Mouse (Mus musculus) intestine, embryonic 16.5 days (tissue): Measurements from ENCODE around the gene Wnk4. TPM values are rescaled to one million over a fixed set of nuclear protein-coding genes. Genes with fewer than 3 reads are reported as not detected.

Experiments
- ATAC-seq: fragments of 200-750 bp; cut with Nextera tagmentation; 2 replicates; pipeline ENCODE4 v1.8.0; 2017; ENCODE audit warnings: moderate TSS enrichment, moderate library complexity
- H3K27ac ChIP-seq: fragments of 300-500 bp; sonication (generic); 2 replicates; pipeline ENCODE4 v1.5.1; 2014; ENCODE audit warnings: mild to moderate bottlenecking, low read length
- H3K27me3 ChIP-seq: fragments of 300-500 bp; sonication (generic); replicated peaks from 2 replicates; pipeline ENCODE4 v1.6.1; 2014; ENCODE audit warnings: low read length, control low read depth, mixed read lengths; ENCODE audit not compliant: control insufficient read depth, insufficient read depth
- H3K36me3 ChIP-seq: fragments of 300-500 bp; sonication (generic); 2 replicates; pipeline ENCODE4 v1.6.1; 2014; ENCODE audit warnings: low read length, control low read depth; ENCODE audit not compliant: control insufficient read depth, insufficient read depth
- H3K4me1 ChIP-seq: fragments of 300-500 bp; sonication (generic); 2 replicates; pipeline ENCODE4 v1.6.1; 2014; ENCODE audit warnings: low read length, control low read depth, mixed read lengths; ENCODE audit not compliant: control insufficient read depth, insufficient read depth
- H3K4me2 ChIP-seq: fragments of 300-500 bp; sonication (generic); 2 replicates; pipeline ENCODE4 v1.6.1; 2014; ENCODE audit warnings: low read depth, low read length, control low read depth
- H3K4me3 ChIP-seq: fragments of 300-500 bp; sonication (generic); 2 replicates; pipeline ENCODE4 v1.5.1; 2014; ENCODE audit warnings: mild to moderate bottlenecking, low read length
- H3K9ac ChIP-seq: fragments of 300-500 bp; sonication (generic); 2 replicates; pipeline ENCODE4 v1.6.1; 2014; ENCODE audit warnings: low read depth, low read length
- H3K9me3 ChIP-seq: fragments of 300-500 bp; sonication (generic); 2 replicates; pipeline ENCODE4 v1.6.1; 2016; ENCODE audit warnings: low read length, control low read depth; ENCODE audit not compliant: control insufficient read depth
- WGBS: fragments of 180-500 bp; shearing (Covaris S2); extraction: QIAGEN DNeasy Blood & Tissue Kit; methylation state at CpG from one replicate; pipeline ENCODE4 v1.1.7; 2014; 5-methylcytosine and 5-hydroxymethylcytosine counted together
- polyA plus RNA-seq: library from polyadenylated mRNA; unstranded; fragments of >200 nt; fragmentation: Nextera tagmentation; extraction: Ambion mirVana; gene quantifications from 2 replicates; pipeline ENCODE4 v1.2.1, GENCODE M21; 2015

Wnk4 gene
- polyA plus RNA-seq = 10.2 and 10.8 TPM in 2 replicates

DNA sequence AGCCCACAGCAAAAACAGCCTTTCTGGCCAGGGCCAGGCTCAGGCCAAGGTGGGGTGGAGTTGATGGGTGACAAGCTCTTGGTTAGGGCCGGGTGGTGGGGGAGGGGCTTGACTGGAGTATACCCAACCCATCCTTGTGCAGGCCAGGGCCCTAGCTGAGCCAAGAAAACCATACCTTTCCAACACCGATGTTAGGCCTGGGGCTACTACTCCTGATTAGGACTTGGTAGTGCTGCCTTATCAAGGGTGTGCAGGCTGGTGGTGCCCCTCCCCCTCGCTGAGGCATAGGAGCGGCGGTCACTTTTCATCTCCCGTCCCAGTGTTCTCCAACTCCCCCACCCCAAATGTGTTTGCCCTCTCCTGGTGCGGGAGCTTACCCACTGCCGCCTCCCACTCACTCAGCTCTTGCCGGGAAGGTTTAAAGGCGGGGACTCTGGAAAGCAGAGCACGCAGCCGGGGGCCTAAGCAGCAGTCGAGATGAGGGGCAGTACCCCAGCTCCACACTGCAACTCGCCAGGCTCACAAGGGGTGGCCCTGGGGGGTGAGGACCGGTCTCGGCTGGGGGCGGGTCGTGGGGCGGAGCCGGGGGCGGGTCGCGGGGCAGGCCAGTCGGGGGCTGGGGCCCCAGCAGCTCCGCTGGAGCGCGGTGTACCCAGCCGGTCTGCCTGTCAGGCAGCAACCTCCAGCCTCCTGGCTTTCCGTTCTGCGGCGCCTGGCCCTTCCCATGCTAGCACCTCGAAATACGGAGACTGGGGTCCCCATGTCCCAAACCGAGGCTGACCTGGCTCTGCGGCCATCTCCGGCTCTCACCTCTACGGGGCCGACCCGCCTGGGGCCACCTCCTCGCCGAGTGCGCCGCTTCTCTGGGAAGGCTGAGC, at the start of gene Wnk4:
Gene Wnk4, plus strand, starts transcription at position 620 of the 878 bp plus-strand sequence.
- peak within 1 kb of the TSS; percentile 73 for H3K4me3 ChIP-seq
- H3K9me3 ChIP-seq = no peaks in the 10 kb centered on the region
- peaks cover 47% of the 10 kb centered on the region for H3K4me1 ChIP-seq
- peak within 1 kb of the TSS; percentile 98 for H3K4me2 ChIP-seq
- peaks cover 9% of the 10 kb centered on the region; the same call in 1 of the 2 replicates for H3K27me3 ChIP-seq
- H3K36me3 ChIP-seq = no peaks in the 10 kb centered on the region
- ATAC-seq = peak; percentile 86
- H3K27ac ChIP-seq = peak within 1 kb of the TSS; percentile 83
- peak within 1 kb of the TSS; percentile 86 for H3K9ac ChIP-seq
- WGBS = under 1% methylated on average over 40 of the region's 43 CpGs

DNA sequence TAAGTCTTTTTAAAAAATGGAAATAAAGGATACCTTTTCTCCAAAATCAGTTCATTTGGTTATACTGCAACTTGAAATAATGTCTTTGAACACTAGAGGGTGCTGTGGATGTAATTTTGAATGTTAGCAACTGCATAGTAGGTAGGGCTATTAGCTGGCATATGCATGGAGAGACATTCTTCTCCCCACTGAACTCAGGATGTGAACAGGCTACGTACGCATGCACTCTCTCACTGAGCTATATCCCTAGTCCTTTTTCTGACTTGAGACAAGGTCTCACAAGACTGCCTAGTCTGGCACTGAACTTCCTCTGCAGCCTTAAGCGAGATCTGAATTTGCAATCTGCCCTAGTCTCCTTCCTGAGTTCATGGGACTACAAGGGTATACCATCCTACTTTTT, 48.4 kb upstream of the Wnk4 start:
- Histone ChIP-seq H3K36me3 (peaks cover 10% of the 10 kb centered on the region; the same call in 1 of the 2 replicates), H3K9ac (no peak overlapping the region), H3K4me3 (no peak overlapping the region), H3K27ac (no peak overlapping the region), H3K27me3 (no peaks in the 10 kb centered on the region), H3K9me3 (no peaks in the 10 kb centered on the region), H3K4me1 (no peaks in the 10 kb centered on the region), H3K4me2 (no peak overlapping the region)
- 36% methylated on average over 3 of the region's 3 CpGs for WGBS
- peak; percentile 76 for ATAC-seq

DNA sequence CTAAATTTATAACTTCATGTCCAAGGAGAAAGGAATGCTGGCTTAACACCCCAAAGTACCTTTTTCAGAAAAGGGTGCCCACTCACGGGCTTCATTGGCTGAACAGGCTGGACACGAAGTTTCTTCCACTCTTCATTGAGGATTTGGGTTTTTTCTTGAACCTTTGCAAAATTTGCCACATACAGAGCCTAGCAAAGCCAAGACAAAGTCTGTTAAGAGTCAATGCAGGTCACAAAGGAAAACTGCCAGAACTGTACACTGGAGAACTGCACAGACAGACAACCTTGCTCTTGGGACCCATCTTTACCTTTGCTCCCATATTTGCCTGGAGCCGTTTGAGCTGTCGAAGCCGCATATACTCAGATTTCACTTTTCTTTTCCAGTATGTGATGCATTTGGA, 43.4 kb upstream of the Wnk4 start:
- Histone ChIP-seq H3K27ac (no peak overlapping the region), H3K36me3 (peaks cover 10% of the 10 kb centered on the region; the same call in 1 of the 2 replicates), H3K9me3 (no peaks in the 10 kb centered on the region), H3K9ac (no peak overlapping the region), H3K4me2 (no peak overlapping the region), H3K4me3 (no peak overlapping the region), H3K4me1 (peaks cover 7% of the 10 kb centered on the region), H3K27me3 (no peaks in the 10 kb centered on the region)
- WGBS = 92% methylated on average over 5 of the region's 5 CpGs
- no peak for ATAC-seq

DNA sequence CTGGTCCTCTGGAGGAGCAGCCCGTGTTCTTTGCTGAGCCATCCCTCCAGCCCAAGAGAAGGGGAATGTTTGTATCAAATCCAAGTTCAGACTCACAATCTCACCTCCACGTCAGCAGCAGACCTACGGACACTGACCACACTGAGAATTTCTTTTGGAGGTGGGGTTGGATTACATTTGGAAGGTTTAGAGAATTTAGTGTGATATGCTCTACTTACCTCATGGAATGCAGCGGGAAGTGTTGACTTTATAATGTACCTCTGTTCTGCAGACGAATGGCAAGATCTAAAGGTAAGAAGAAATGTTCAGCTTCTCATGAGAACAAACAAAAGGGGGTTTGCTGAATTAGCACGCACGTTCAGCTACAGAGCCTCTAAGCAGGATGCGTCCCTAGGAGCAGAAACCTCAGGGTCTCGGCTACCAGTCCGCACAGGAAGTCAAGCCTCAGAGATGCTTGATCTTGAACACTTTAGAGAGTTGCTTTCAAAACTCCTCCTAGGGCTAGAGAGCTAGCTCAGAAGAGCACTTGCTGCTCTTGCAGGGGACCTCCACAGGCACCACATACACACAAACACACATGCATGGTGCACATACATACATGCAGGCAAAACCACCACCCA, 41.8 kb upstream of the Wnk4 start:
- no peaks in the 10 kb centered on the region for H3K9me3 ChIP-seq
- 86% methylated on average over 10 of the region's 10 CpGs for WGBS
- H3K9ac ChIP-seq = no peak overlapping the region
- no peak overlapping the region for H3K4me2 ChIP-seq
- H3K27me3 ChIP-seq = no peaks in the 10 kb centered on the region
- no peak for ATAC-seq
- no peak overlapping the region for H3K4me3 ChIP-seq
- peaks cover 7% of the 10 kb centered on the region for H3K4me1 ChIP-seq
- no peak overlapping the region for H3K27ac ChIP-seq
- peaks cover 9% of the 10 kb centered on the region; the same call in 1 of the 2 replicates for H3K36me3 ChIP-seq

DNA sequence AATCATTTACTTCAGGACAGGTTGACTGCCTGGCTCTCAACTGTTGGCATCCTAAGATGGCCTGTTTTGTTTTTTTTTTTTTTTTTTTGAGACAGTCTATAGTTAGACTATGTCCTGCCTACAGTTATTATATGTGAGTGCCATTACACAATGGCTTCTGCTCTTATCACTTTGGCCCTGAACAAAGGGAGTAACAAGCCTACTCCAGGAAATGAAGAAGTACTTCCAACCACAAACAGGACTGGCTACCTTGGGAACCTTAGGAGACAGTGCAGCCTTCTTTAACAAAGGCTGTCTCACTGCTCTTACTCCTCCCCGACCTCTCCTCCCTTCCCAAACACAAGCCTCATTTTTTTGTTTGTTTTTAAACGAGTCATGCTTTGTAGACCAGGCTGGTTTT, 39.5 kb upstream of the Wnk4 start:
- H3K9me3 ChIP-seq = no peaks in the 10 kb centered on the region
- peaks cover 3% of the 10 kb centered on the region; the same call in 1 of the 2 replicates for H3K36me3 ChIP-seq
- peak overlapping the region; percentile 80 for H3K27ac ChIP-seq
- H3K27me3 ChIP-seq = no peaks in the 10 kb centered on the region
- ATAC-seq = peak; percentile 85
- peaks cover 15% of the 10 kb centered on the region for H3K4me1 ChIP-seq
- WGBS = 39% methylated on average over 2 of the region's 2 CpGs
- H3K9ac ChIP-seq = no peak overlapping the region
- no peak overlapping the region for H3K4me3 ChIP-seq
- H3K4me2 ChIP-seq = no peak overlapping the region; the same call in 1 of the 2 replicates

DNA sequence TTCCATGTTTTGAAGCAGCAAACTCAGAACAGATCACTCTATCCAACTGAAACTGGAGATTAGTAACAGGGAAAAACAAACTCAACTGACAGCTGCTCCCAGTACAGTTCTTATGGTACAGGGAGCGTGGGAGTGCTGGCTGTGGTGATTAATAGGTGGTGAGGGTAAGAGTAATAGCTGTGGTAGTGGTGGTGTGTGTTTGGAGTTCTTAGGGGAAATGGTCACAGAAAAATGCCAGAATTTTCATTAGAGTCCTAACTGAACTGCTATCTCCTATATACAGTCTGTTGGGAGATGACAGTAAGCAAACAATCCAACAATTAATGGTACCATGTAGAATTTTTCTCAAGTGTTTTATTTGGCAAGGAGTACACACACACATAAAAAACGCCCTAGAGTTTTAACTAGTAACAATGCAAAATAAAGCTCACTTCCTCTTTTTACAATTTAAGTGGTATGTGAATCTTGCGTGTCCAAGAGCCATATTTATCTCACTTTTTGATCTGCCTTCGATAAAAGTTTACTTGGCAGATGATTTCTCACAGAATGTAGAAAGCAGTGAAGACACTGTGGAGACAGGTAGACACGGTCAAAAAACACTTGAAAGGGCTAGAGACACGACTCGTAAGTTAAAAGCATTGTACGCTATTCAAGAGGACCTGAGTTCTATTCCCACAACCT, 38.9 kb upstream of the Wnk4 start:
- Histone ChIP-seq H3K4me3 (no peak overlapping the region), H3K27ac (peak overlapping the region; percentile 80), H3K27me3 (no peaks in the 10 kb centered on the region), H3K9ac (no peak overlapping the region), H3K4me2 (no peak overlapping the region), H3K4me1 (peaks cover 15% of the 10 kb centered on the region), H3K9me3 (no peaks in the 10 kb centered on the region), H3K36me3 (peaks cover 3% of the 10 kb centered on the region; the same call in 1 of the 2 replicates)
- WGBS = 76% methylated on average over 8 of the region's 8 CpGs
- ATAC-seq = no peak

DNA sequence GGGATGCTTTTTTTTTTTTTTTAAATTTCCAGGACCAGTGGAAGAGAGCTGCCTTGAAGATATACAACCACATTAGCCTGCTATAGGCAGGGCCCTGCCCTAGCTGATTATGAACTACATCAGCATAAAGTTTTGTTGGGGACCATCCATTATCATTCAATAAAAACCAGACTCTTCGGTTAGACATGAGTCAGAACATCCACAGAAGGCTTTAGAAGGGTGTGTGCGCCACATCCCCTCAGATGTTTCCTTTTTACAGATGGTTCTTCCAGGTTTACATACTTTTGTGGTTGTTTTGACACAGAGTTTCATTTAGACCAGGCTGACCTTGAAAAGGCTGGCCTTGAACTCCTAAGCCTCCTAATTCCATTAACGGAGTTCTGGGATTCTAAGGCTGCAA, 36.0 kb upstream of the Wnk4 start:
- 79% methylated on average over 3 of the region's 3 CpGs for WGBS
- H3K4me3 ChIP-seq = no peak overlapping the region

DNA sequence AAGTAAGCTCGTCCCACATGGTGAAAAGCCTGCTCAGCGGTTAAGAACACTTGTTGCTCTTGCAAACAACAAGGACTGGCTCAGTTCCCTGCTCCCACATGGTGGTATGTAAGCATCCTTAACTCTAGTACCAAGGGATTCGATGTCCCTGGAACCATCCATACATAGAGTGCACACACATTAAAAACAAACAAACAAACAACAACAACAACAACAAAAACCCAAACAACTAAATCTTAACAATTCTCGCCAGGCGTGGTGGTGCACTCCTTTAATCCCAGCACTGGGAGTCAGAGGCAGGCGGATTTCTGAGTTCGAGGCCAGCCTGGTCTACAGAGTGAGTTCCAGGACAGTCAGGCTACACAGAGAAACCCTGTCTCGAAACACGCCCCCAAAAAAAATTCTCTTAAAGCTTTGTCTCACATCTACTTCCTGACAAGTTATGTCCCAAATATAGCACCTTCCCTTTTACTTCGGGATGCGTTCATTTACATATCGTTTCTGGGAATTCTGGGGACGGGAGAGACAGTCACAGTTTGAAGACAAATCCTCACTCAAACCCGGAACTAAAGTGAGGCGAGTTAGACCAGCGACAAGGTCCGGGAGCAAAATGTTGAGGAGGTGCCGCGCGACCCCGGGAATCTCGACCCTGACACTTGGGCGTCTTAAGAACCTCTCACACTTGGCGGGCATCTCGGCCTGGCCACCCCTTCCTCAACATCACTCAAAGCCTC, 34.9 kb upstream of the Wnk4 start:
- WGBS = 18% methylated on average over 25 of the region's 25 CpGs
- no peak for ATAC-seq

More for the DNA sequence above, 36.0 kb upstream of the Wnk4 start:
- Histone ChIP-seq H3K27ac (no peak overlapping the region), H3K9ac (no peak overlapping the region), H3K36me3 (no peaks in the 10 kb centered on the region), H3K4me2 (no peak overlapping the region), H3K4me1 (peaks cover 17% of the 10 kb centered on the region), H3K27me3 (no peaks in the 10 kb centered on the region), H3K9me3 (no peaks in the 10 kb centered on the region)
- ATAC-seq = no peak

More for the DNA sequence above, 34.9 kb upstream of the Wnk4 start:
- H3K27me3 ChIP-seq = no peaks in the 10 kb centered on the region
- H3K27ac ChIP-seq = peak overlapping the region; percentile 62
- H3K4me2 ChIP-seq = peak overlapping the region; percentile 66
- no peaks in the 10 kb centered on the region for H3K9me3 ChIP-seq
- peaks cover 28% of the 10 kb centered on the region for H3K4me1 ChIP-seq
- H3K36me3 ChIP-seq = no peaks in the 10 kb centered on the region
- peak overlapping the region; percentile 88 for H3K9ac ChIP-seq
- peak overlapping the region; percentile 76 for H3K4me3 ChIP-seq
